Mouse (Mus musculus) testis, adult 2 months (tissue): ENCODE measurements around the gene Ankrd31. TPM values are rescaled to one million over a fixed set of nuclear protein-coding genes. Genes with fewer than 3 reads are reported as not detected.
"Not testable (repeated sequence)": the region's sequence is repeated elsewhere in the genome, so short reads cannot be mapped to it uniquely, and the experiment has no call there.

Experiments used
- H3K27ac ChIP-seq: fragments of 200-500 bp; 2 replicates; pipeline ENCODE4 v1.5.1; 2012; ENCODE audit warnings: low read depth, low read length; ENCODE audit not compliant: control insufficient read depth, insufficient read depth
- H3K27me3 ChIP-seq: fragments of 200-500 bp; 2 replicates; pipeline ENCODE4 v1.6.1; 2012; ENCODE audit warnings: mild to moderate bottlenecking, low read length, moderate library complexity; ENCODE audit not compliant: control insufficient read depth, insufficient read depth
- H3K36me3 ChIP-seq: fragments of 200-500 bp; 2 replicates; pipeline ENCODE4 v1.6.1; 2012; ENCODE audit warnings: mild to moderate bottlenecking, low read length; ENCODE audit not compliant: control insufficient read depth, insufficient read depth
- H3K4me1 ChIP-seq: fragments of 200-500 bp; 2 replicates; pipeline ENCODE4 v1.6.1; 2012; ENCODE audit warnings: low read length; ENCODE audit not compliant: control insufficient read depth, insufficient read depth
- H3K4me3 ChIP-seq: fragments of 200-500 bp; 2 replicates; pipeline ENCODE4 v1.5.1; 2012; ENCODE audit warnings: low read depth, mild to moderate bottlenecking, low read length, moderate library complexity, mixed read lengths; ENCODE audit not compliant: control insufficient read depth
- CTCF ChIP-seq: fragments of 200-500 bp; IDR thresholded peaks from 2 replicates; pipeline ENCODE4 v1.5.1; 2012; ENCODE audit warnings: low read depth, mild to moderate bottlenecking, inconsistent platforms, low read length, moderate library complexity; ENCODE audit not compliant: control insufficient read depth, insufficient read depth, insufficient replicate concordance
- POLR2A ChIP-seq: fragments of 200-500 bp; IDR thresholded peaks from 2 replicates; pipeline ENCODE4 v1.6.1; 2012; ENCODE audit warnings: low read depth, mild to moderate bottlenecking, inconsistent platforms, low read length, moderate library complexity; ENCODE audit not compliant: control insufficient read depth
- polyA plus RNA-seq: library from polyadenylated mRNA; depleted of rRNA; stranded (reverse); fragments of >200 nt; gene quantifications from 2 replicates; pipeline ENCODE4 v1.2.3, GENCODE M21; 2012

Gene Ankrd31
- polyA plus RNA-seq, 1 experiment, result 4.6 TPM

- no peaks in the 10 kb centered on the region; the same call in 1 of the 2 replicates for H3K36me3 ChIP-seq
- no peak overlapping the region for H3K27ac ChIP-seq
- H3K4me1 ChIP-seq, result no peaks in the 10 kb centered on the region
- H3K4me3 ChIP-seq, result no peak overlapping the region
- TF ChIP-seq CTCF (no peak), POLR2A (no peak)
- H3K27me3 ChIP-seq, result no peaks in the 10 kb centered on the region
Observed at GRCm38 (mm10) chr13:96760848-96761247, 12.8 kb downstream of the Ankrd31 start.

GRCm38 (mm10) chr13:96786071-96786470 is 38.0 kb downstream of the Ankrd31 start:
- not testable (repeated sequence) for H3K27me3 ChIP-seq, H3K4me1 ChIP-seq, H3K27ac ChIP-seq, H3K4me3 ChIP-seq, H3K36me3 ChIP-seq

- H3K36me3 ChIP-seq, result no peaks in the 10 kb centered on the region
- H3K4me1 ChIP-seq, result no peaks in the 10 kb centered on the region
- no peak overlapping the region for H3K4me3 ChIP-seq
- TF ChIP-seq CTCF (no peak), POLR2A (no peak)
- no peaks in the 10 kb centered on the region for H3K27me3 ChIP-seq
- H3K27ac ChIP-seq, result no peak overlapping the region
Observed at GRCm38 (mm10) chr13:96793451-96793850, 45.4 kb downstream of the Ankrd31 start.

- TF ChIP-seq POLR2A, result no peak
- no peak for TF ChIP-seq CTCF
Observed at GRCm38 (mm10) chr13:96795301-96795700, 47.2 kb downstream of the Ankrd31 start.

GRCm38 (mm10) chr13:96797500-96797899 is 49.4 kb downstream of the Ankrd31 start:
- H3K27me3 ChIP-seq, result no peaks in the 10 kb centered on the region
- H3K4me1 ChIP-seq, result no peaks in the 10 kb centered on the region
- H3K27ac ChIP-seq, result no peak overlapping the region
- no peak overlapping the region for H3K4me3 ChIP-seq
- H3K36me3 ChIP-seq, result no peaks in the 10 kb centered on the region
- TF ChIP-seq CTCF (no peak), POLR2A (no peak)

More at GRCm38 (mm10) chr13:96795301-96795700, 47.2 kb downstream of the Ankrd31 start:
- no peak overlapping the region for H3K4me3 ChIP-seq
- no peaks in the 10 kb centered on the region for H3K27me3 ChIP-seq
- no peak overlapping the region for H3K27ac ChIP-seq
- H3K36me3 ChIP-seq, result no peaks in the 10 kb centered on the region
- no peaks in the 10 kb centered on the region for H3K4me1 ChIP-seq

- Histone ChIP-seq H3K27ac (no peak overlapping the region), H3K27me3 (no peaks in the 10 kb centered on the region), H3K4me3 (no peak overlapping the region), H3K4me1 (no peaks in the 10 kb centered on the region), H3K36me3 (no peaks in the 10 kb centered on the region; the same call in 1 of the 2 replicates)
- TF ChIP-seq CTCF, result no peak
Observed at GRCm38 (mm10) chr13:96849752-96850151, 101.7 kb downstream of the Ankrd31 start.

- H3K27me3 ChIP-seq, result no peaks in the 10 kb centered on the region
- H3K4me3 ChIP-seq, result no peak overlapping the region
- TF ChIP-seq POLR2A (no peak), CTCF (no peak)
- H3K27ac ChIP-seq, result no peak overlapping the region
- H3K4me1 ChIP-seq, result no peaks in the 10 kb centered on the region
- H3K36me3 ChIP-seq, result no peaks in the 10 kb centered on the region; the same call in 1 of the 2 replicates
Observed at GRCm38 (mm10) chr13:96852133-96852532, 104.1 kb downstream of the Ankrd31 start.

GRCm38 (mm10) chr13:96853256-96853655 is 105.2 kb downstream of the Ankrd31 start:
- no peak overlapping the region for H3K27ac ChIP-seq
- H3K36me3 ChIP-seq, result no peaks in the 10 kb centered on the region; the same call in 1 of the 2 replicates
- no peak overlapping the region for H3K4me3 ChIP-seq
- no peak for TF ChIP-seq POLR2A
- no peak for TF ChIP-seq CTCF
- no peaks in the 10 kb centered on the region for H3K4me1 ChIP-seq
- no peaks in the 10 kb centered on the region for H3K27me3 ChIP-seq
